Mouse (Mus musculus): Measurements from ENCODE around the gene Ppp3ca. TPM values are rescaled to one million over a fixed set of nuclear protein-coding genes. Genes with fewer than 3 reads are reported as not detected.

Ppp3ca gene
- polyA plus RNA-seq, 1 experiment, result 25.3 TPM

DNA sequence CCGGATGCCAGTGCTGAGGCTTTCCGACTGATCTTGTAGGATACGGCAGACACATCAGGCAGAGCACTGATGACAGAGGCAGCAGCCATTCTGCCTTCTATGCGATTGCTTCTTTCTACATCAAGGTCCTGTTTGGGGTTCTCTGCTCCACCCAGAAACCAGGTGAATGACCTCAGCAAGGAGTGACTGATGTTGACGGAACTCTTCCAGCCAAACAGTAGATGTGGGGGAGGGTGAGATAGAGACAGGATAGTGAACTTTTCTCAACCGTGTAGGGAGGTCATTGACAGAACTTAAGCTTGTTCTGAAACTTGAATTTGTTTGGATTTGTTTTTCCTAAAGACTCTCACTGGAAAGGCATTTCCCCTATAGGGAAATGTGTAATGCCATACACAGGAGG is 142.2 kb downstream of the Ppp3ca start:
- Histone ChIP-seq H3K4me3 (ENCODE audit: low read depth, low read length) (no peak overlapping the region), H3K36me3 (ENCODE audit: control insufficient read depth, insufficient read depth, low read length) (no peaks in the 10 kb centered on the region), H3K27me3 (ENCODE audit: control insufficient read depth, insufficient read depth, low read length) (no peaks in the 10 kb centered on the region), H3K4me1 (ENCODE audit: control insufficient read depth, insufficient read depth, insufficient read length, low read length) (no peaks in the 10 kb centered on the region), H3K27ac (ENCODE audit: insufficient read depth, low read depth, low read length) (no peak overlapping the region)
- TF ChIP-seq POLR2A (IDR thresholded peaks at IDR 0.05; ENCODE audit: low read depth, low read length) (no peak), CTCF (IDR thresholded peaks at IDR 0.05; ENCODE audit: extremely low read depth, insufficient read length, insufficient replicate concordance, low read depth, low read length) (no peak)
- 76% methylated on average over 6 of the region's 6 CpGs for WGBS

DNA sequence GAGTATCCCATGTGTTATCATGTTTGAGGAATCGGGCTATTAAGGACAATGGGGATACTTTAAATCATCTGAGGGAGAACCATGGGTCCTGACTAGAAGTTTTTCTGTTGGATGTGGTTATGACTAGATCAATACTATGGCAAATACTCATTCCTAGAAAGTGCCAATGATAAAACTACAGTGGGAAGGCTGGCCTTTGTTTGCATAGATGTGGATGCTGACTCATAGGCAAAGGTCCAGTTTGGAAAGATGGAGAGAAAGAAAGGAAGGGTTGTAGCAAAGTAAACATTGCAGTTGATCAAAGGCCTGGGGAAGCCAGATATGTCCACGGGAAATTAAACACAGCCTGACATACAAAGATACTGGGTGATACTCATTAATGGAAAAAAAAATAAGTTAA is 142.9 kb downstream of the Ppp3ca start:
- no peak overlapping the region for H3K4me3 ChIP-seq (ENCODE audit: low read depth, low read length)
- H3K4me1 ChIP-seq (ENCODE audit: control insufficient read depth, insufficient read depth, insufficient read length, low read length), result no peaks in the 10 kb centered on the region
- 43% methylated on average over 2 of the region's 2 CpGs for WGBS
- no peaks in the 10 kb centered on the region for H3K36me3 ChIP-seq (ENCODE audit: control insufficient read depth, insufficient read depth, low read length)
- no peak for TF ChIP-seq POLR2A (IDR thresholded peaks at IDR 0.05; ENCODE audit: low read depth, low read length)
- no peak for TF ChIP-seq CTCF (IDR thresholded peaks at IDR 0.05; ENCODE audit: extremely low read depth, insufficient read length, insufficient replicate concordance, low read depth, low read length)
- H3K27ac ChIP-seq (ENCODE audit: insufficient read depth, low read depth, low read length), result no peak overlapping the region
- no peaks in the 10 kb centered on the region for H3K27me3 ChIP-seq (ENCODE audit: control insufficient read depth, insufficient read depth, low read length)

DNA sequence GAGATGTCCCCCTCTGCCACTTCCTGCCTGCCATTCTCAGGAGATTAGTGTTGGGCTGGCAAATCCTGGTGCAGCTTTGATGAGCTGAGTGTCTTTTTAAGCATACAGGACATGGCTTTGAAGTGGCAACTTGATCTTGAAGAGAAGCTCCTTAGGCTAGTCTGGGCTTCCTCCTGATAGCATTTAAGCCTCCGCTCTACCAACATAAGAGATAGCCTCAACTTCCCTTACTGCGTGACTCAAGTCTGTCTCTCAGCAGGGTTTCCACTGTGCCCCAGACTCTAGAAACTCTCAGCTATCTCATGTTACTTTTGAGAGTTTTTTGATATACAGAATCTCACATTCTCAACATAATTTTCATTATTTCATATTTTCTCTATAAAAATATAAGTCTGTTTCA is 144.0 kb downstream of the Ppp3ca start:
- WGBS, result 93% methylated on average over 2 of the region's 2 CpGs
- H3K4me3 ChIP-seq (ENCODE audit: low read depth, low read length), result no peak overlapping the region
- no peaks in the 10 kb centered on the region for H3K4me1 ChIP-seq (ENCODE audit: control insufficient read depth, insufficient read depth, insufficient read length, low read length)

DNA sequence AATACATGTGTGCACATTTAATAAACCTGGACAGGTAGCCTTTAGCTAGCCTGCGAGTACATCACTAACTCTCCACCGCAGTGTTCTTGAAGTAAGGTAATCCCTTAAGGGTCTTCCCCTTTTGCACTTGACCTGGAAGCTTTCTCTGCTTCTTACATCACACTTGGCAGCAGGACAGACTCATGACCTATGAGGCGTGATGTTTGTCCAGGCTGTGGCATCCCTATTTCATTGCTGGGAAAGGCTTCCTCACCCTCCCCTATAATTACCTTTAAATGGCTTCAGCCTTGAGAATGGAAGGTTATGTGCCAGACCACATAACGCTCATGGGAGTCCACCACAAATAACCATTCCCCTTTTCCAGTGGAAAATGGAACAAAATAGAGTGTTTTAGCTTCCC is 145.0 kb downstream of the Ppp3ca start:
- Histone ChIP-seq H3K36me3 (ENCODE audit: control insufficient read depth, insufficient read depth, low read length) (no peaks in the 10 kb centered on the region), H3K4me3 (ENCODE audit: low read depth, low read length) (no peak overlapping the region), H3K4me1 (ENCODE audit: control insufficient read depth, insufficient read depth, insufficient read length, low read length) (no peaks in the 10 kb centered on the region), H3K27ac (ENCODE audit: insufficient read depth, low read depth, low read length) (no peak overlapping the region), H3K27me3 (ENCODE audit: control insufficient read depth, insufficient read depth, low read length) (no peaks in the 10 kb centered on the region)
- TF ChIP-seq POLR2A (IDR thresholded peaks at IDR 0.05; ENCODE audit: low read depth, low read length), result no peak
- no peak for TF ChIP-seq CTCF (IDR thresholded peaks at IDR 0.05; ENCODE audit: extremely low read depth, insufficient read length, insufficient replicate concordance, low read depth, low read length)
- 76% methylated on average over 4 of the region's 4 CpGs for WGBS

More for the DNA sequence above, 144.0 kb downstream of the Ppp3ca start:
- no peak for TF ChIP-seq POLR2A (IDR thresholded peaks at IDR 0.05; ENCODE audit: low read depth, low read length)
- no peak for TF ChIP-seq CTCF (IDR thresholded peaks at IDR 0.05; ENCODE audit: extremely low read depth, insufficient read length, insufficient replicate concordance, low read depth, low read length)
- H3K27ac ChIP-seq (ENCODE audit: insufficient read depth, low read depth, low read length), result no peak overlapping the region
- H3K27me3 ChIP-seq (ENCODE audit: control insufficient read depth, insufficient read depth, low read length), result no peaks in the 10 kb centered on the region
- H3K36me3 ChIP-seq (ENCODE audit: control insufficient read depth, insufficient read depth, low read length), result no peaks in the 10 kb centered on the region

DNA sequence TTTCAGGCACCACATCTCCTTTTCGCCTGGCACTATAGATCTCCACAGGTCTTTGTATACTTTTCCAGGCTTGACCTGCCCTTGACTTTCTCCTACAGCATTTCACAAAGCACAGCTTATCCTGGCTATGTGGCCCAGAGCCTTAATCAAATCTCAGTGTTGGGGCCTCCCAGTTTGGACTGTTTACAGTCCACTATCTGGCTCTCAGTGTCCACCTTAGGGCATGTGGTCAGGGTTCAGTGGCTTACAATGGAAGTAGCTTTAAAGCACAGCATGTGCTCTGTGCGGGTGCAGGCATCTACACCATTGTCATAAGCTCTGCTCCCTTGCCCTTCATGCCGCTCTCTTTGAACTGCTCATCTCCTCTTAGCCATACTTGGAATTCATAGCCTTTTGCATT is 146.4 kb downstream of the Ppp3ca start:
- no peaks in the 10 kb centered on the region for H3K36me3 ChIP-seq (ENCODE audit: control insufficient read depth, insufficient read depth, low read length)
- H3K4me3 ChIP-seq (ENCODE audit: low read depth, low read length), result no peak overlapping the region
- no peaks in the 10 kb centered on the region for H3K4me1 ChIP-seq (ENCODE audit: control insufficient read depth, insufficient read depth, insufficient read length, low read length)
- H3K27me3 ChIP-seq (ENCODE audit: control insufficient read depth, insufficient read depth, low read length), result no peaks in the 10 kb centered on the region
- WGBS, result 95% methylated on average over 3 of the region's 3 CpGs
- H3K27ac ChIP-seq (ENCODE audit: insufficient read depth, low read depth, low read length), result no peak overlapping the region
- no peak for TF ChIP-seq POLR2A (IDR thresholded peaks at IDR 0.05; ENCODE audit: low read depth, low read length)
- no peak for TF ChIP-seq CTCF (IDR thresholded peaks at IDR 0.05; ENCODE audit: extremely low read depth, insufficient read length, insufficient replicate concordance, low read depth, low read length)

DNA sequence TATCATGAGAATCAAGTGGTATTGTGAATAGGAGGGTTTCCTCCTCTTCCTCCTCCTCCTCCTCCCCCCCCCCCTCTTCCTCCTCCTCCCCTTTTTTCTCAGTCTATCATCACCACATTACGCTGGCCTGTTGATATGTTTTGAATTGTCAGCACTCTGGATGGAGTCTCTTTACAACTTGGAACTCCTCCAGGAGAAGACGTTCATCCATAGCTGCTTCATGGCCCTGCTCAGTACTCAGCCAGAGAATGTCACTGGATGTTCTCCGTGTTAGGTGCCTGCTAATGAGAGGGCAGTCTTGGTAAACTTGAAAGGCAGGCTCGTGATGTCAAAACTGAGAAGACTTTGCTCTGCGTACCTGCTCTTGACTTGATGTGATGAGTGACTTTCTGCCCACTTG is 149.1 kb downstream of the Ppp3ca start:
- H3K36me3 ChIP-seq (ENCODE audit: control insufficient read depth, insufficient read depth, low read length), result 0 out of 2 replicates have a peak, but pooled peaks cover 3% of the 10 kb centered on the region
- no peaks in the 10 kb centered on the region for H3K4me1 ChIP-seq (ENCODE audit: control insufficient read depth, insufficient read depth, insufficient read length, low read length)
- no peak overlapping the region for H3K27ac ChIP-seq (ENCODE audit: insufficient read depth, low read depth, low read length)
- 54% methylated on average over 5 of the region's 5 CpGs for whole genome bisulfite sequencing
- no peak for TF ChIP-seq POLR2A (IDR thresholded peaks at IDR 0.05; ENCODE audit: low read depth, low read length)
- TF ChIP-seq CTCF (IDR thresholded peaks at IDR 0.05; ENCODE audit: extremely low read depth, insufficient read length, insufficient replicate concordance, low read depth, low read length), result no peak
- H3K4me3 ChIP-seq (ENCODE audit: low read depth, low read length), result no peak overlapping the region
- H3K27me3 ChIP-seq (ENCODE audit: control insufficient read depth, insufficient read depth, low read length), result no peaks in the 10 kb centered on the region

DNA sequence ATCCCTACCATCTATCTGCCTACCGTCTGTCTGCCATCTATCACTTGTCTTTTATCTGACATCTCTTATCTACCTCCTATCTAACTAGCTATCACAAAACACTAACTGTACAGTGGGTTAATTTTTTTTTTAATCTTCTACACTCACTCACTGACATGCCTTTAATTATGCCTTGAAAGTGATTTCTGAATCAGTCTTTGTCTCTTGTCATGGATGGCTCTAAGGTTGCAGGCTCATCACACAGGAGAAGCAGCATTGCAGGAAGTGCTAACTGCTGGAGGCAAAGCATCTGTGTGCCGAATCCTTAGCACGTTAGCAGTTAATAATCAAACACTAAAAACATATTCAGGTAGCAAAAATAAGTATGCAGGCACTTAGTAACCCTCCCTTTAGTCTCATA is 151.1 kb downstream of the Ppp3ca start:
- Histone ChIP-seq H3K4me3 (ENCODE audit: low read depth, low read length) (no peak overlapping the region), H3K36me3 (ENCODE audit: control insufficient read depth, insufficient read depth, low read length) (0 out of 2 replicates have a peak, but pooled peaks cover 3% of the 10 kb centered on the region), H3K27ac (ENCODE audit: insufficient read depth, low read depth, low read length) (no peak overlapping the region), H3K4me1 (ENCODE audit: control insufficient read depth, insufficient read depth, insufficient read length, low read length) (no peaks in the 10 kb centered on the region), H3K27me3 (ENCODE audit: control insufficient read depth, insufficient read depth, low read length) (no peaks in the 10 kb centered on the region)
- 74% methylated on average over 3 of the region's 3 CpGs for WGBS
- no peak for TF ChIP-seq CTCF (IDR thresholded peaks at IDR 0.05; ENCODE audit: extremely low read depth, insufficient read length, insufficient replicate concordance, low read depth, low read length)
- no peak for TF ChIP-seq POLR2A (IDR thresholded peaks at IDR 0.05; ENCODE audit: low read depth, low read length)

DNA sequence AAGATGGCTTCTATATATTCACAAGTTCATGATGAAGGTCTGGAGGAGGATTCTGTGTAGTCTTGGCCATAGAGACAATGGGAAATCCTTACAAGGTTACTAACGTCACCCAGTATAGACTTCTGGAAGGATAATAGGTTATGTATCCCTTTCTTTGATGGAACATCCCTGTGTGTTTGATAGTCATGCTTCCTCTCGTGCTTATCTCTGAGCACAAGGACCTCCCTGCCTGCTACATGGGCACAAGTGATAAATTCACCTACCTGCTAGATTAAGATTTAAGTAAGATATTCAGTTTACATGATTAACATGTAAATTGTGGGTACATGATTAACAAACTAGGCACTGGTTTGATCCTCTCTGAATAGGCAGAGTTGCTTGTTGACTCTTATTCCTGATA is 152.1 kb downstream of the Ppp3ca start:
- WGBS, result 80% methylated on average over 2 of the region's 2 CpGs
- Histone ChIP-seq H3K27me3 (ENCODE audit: control insufficient read depth, insufficient read depth, low read length) (no peaks in the 10 kb centered on the region), H3K4me1 (ENCODE audit: control insufficient read depth, insufficient read depth, insufficient read length, low read length) (no peaks in the 10 kb centered on the region), H3K27ac (ENCODE audit: insufficient read depth, low read depth, low read length) (no peak overlapping the region), H3K4me3 (ENCODE audit: low read depth, low read length) (no peak overlapping the region), H3K36me3 (ENCODE audit: control insufficient read depth, insufficient read depth, low read length) (0 out of 2 replicates have a peak, but pooled peaks cover 3% of the 10 kb centered on the region)
- TF ChIP-seq CTCF (IDR thresholded peaks at IDR 0.05; ENCODE audit: extremely low read depth, insufficient read length, insufficient replicate concordance, low read depth, low read length) (no peak), POLR2A (IDR thresholded peaks at IDR 0.05; ENCODE audit: low read depth, low read length) (no peak)

All from small intestine, adult 2 months (tissue).